Mouse (Mus musculus) kidney, adult 8-10 months (tissue): Measurements from ENCODE around the gene Dab1.

Source experiments
- DNase-seq, 2 experiments: peaks; one replicate each; pipeline ENCODE4 v3.0.0; 2022

Gene Dab1

GRCm38 (mm10) chr4:104532846-104533245 lies 913.7 kb downstream of the Dab1 start:
- no peak for DNase-seq

GRCm38 (mm10) chr4:104538420-104538819 lies 919.3 kb downstream of the Dab1 start:
- no peak for DNase-seq

GRCm38 (mm10) chr4:104539047-104539446 lies 919.9 kb downstream of the Dab1 start:
- no peak for DNase-seq

- no peak for DNase-seq
These were observed 927.9 kb downstream of the Dab1 start for GRCm38 (mm10) chr4:104547091-104547490.

GRCm38 (mm10) chr4:104548287-104548686 lies 929.1 kb downstream of the Dab1 start:
- DNase-seq = peak in 1 of 2 experiments; percentile 4

- peak in 1 of 2 experiments; percentile 3 for DNase-seq
These were observed 931.5 kb downstream of the Dab1 start for GRCm38 (mm10) chr4:104550581-104551205.

- no peak for DNase-seq
These were observed 932.4 kb downstream of the Dab1 start for GRCm38 (mm10) chr4:104551390-104552070.

- DNase-seq = peak in 1 of 2 experiments; percentile 8
These were observed 936.2 kb downstream of the Dab1 start for GRCm38 (mm10) chr4:104555408-104555807.

- no peak for DNase-seq
These were observed 944.4 kb downstream of the Dab1 start for GRCm38 (mm10) chr4:104563512-104563911.

- no peak for DNase-seq
These were observed 951.4 kb downstream of the Dab1 start for GRCm38 (mm10) chr4:104570523-104570922.

- no peak for DNase-seq
These were observed 953.3 kb downstream of the Dab1 start for GRCm38 (mm10) chr4:104572440-104572839.

GRCm38 (mm10) chr4:104573419-104573818 lies 954.3 kb downstream of the Dab1 start:
- no peak for DNase-seq

GRCm38 (mm10) chr4:104578370-104578769 lies 959.2 kb downstream of the Dab1 start:
- DNase-seq = no peak

GRCm38 (mm10) chr4:104579946-104580544 lies 960.9 kb downstream of the Dab1 start:
- no peak for DNase-seq

- DNase-seq = no peak
These were observed 963.6 kb downstream of the Dab1 start for GRCm38 (mm10) chr4:104582726-104583125.

GRCm38 (mm10) chr4:104587826-104588225 lies 968.7 kb downstream of the Dab1 start:
- DNase-seq = peak in 1 of 2 experiments; percentile 1

- no peak for DNase-seq
These were observed 977.8 kb downstream of the Dab1 start for GRCm38 (mm10) chr4:104596936-104597335.

GRCm38 (mm10) chr4:104597490-104598465 lies 978.6 kb downstream of the Dab1 start:
- DNase-seq = peak in 1 of 2 experiments; percentile 17

GRCm38 (mm10) chr4:104602804-104603203 lies 983.6 kb downstream of the Dab1 start:
- DNase-seq = no peak

GRCm38 (mm10) chr4:104604298-104604697 lies 985.1 kb downstream of the Dab1 start:
- no peak for DNase-seq

- no peak for DNase-seq
These were observed 987.7 kb downstream of the Dab1 start for GRCm38 (mm10) chr4:104606881-104607280.

GRCm38 (mm10) chr4:104607636-104608035 lies 988.5 kb downstream of the Dab1 start:
- no peak for DNase-seq

- no peak for DNase-seq
These were observed 1000.3 kb downstream of the Dab1 start for GRCm38 (mm10) chr4:104619452-104619851.
